Mouse (Mus musculus): ENCODE results near the gene Cyb5r2.

Cyb5r2 gene

DNA sequence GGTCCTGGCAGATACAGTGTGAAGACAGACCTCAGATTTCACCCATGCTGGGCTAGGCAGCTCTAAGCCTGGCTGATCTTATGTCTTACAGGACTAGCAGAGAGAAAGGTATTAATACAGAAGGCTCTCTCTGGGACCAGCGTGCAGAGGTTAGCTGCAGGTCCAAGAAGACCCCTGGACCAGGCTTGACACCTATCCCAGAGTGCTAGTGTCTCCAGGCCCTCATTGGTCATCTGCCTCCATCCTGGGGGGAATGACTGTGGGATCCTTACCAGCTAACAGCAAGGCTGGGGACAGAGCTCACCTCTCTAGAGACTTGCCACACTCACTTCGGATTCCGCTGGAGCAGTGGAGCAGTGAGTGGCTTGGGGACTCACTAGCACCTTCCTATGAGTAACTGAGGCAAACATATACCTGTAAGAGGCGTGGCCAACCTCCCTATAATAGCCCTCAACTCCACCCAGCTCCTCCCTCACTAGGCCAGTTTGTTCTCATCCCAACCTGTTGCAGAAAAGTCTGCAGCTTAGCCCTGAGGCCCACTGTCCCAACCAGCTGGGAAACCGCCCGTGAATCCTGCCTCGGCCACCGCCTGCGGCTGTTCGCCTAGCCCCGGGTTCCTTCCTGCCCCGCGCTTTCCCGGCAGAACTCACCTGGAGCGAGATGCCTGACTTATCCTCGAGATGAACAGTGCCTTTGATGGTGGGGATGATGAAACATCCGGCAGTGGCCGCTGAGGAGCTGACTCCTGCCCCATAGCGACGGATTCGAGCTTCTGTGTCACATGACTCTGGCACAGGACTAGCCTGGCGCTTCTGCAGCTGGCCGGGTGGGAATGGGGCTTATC lies at the start of gene Cyb5r2:
TSS of gene Cyb5r2 (minus strand) at position 725 of the 844 bp plus-strand sequence.
- peak; percentile 17 for DNase-seq (ENCODE audit: low spot score)

DNA sequence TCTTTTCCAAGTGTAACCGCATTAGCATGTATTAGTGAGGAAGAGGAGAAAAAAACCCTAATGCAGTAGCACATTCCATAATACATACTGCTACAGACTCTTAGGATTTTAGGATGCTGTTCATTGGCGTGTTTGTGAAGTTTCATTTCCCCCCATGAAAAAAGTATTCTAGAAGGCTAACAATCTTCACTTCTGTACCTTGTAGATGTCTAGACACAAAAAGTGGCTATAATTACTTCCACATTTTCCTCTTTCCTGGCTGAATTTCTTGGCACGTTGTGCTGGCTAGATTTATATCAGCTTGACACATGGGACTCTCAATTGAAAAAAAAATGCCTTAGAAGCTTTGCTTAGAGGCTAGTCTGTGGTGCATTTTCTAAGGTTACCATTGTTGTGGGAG lies 44.3 kb upstream of the Cyb5r2 start:
- no peak for DNase-seq (ENCODE audit: low spot score)

DNA sequence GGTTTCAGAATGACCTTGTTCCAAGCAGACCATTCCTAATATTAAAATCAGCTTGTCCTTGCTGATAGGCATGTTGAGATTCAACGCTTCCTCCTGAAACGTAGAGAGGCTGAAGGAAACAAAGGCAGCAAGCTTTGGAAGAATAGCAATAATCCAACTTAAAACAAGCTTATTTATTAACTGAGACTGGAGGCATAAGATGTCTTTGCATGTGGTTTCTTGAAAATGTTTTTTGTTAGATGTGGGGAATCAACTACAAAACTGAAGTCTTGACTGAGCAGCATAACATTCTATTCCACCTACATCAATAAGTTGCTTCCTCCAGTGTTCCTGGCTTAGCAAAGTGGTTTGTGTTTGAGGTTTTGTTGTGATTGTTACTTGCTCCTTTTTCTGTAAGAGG lies 43.3 kb upstream of the Cyb5r2 start, which contains the start of gene Ovch2:
TSS of gene Ovch2 (minus strand) at position 101 of the 400 bp plus-strand sequence.
- no peak for DNase-seq (ENCODE audit: low spot score)

DNA sequence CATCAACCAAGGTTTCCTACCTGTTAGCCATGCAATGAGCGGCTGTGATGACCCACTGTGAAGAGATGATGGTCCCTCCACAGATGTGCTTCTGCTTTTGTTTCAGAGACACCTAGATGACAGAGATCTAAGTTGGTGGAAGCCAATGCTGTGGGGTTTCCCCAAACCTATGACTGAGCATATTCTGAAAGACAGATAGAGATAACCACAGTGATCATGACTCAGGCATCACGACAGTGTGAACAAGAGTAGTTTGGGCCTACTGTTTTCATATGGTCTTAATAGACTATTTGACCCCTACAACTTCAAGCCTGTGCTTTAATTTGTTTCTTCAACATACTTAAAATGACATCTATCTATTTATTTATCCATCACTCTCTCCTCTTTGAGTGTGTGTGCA lies 38.7 kb upstream of the Cyb5r2 start:
- DNase-seq (ENCODE audit: low spot score) = no peak

DNA sequence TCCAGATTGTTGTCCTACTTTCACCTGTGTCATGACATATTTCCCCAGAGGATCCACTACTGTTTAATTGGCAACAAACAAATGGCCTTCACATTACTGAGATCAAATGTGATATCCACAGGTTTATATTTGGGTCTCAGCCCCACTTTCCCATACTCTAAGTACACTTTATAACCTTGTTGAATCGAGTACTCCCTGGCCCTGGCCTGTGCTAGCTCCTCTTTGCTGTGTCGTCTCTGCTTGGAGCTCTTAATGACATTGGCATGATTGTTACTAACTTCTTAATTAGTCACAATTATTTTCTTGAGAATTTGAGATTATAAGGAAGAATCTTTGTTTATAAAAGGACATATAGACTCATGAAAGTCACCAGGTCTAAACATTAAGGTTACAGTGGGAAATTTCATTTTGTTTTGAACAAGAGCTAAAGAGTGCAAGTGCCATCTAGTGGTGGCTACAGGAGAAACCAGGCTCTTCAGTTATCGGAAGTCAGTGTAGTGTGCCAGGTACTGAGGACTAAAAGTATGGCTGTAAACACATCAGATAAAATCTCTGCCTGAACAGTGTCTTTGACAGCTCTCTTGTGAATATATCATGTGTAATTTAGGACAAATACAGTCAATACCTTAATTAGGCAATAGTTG lies 30.3 kb upstream of the Cyb5r2 start:
- no peak for DNase-seq (ENCODE audit: low spot score)

DNA sequence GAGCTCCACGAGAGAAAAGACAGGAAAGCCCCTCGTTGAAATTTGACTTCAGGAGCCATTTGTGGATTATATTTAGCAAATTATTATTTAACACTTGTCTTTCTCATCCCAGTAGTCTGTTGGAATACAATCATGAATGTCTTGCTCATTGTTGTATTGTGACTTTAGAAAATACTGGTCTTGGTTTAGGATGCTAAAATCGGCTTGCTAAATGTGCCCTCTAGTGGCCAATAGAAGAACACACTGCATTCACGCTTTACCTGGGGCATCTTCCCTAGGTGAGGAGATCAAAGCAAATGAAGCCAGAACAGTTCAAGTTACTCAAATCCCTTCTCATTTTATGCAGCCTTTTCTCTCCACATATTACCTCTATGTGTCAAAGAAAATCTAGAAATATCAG lies 21.8 kb upstream of the Cyb5r2 start:
- DNase-seq (ENCODE audit: low spot score) = no peak

DNA sequence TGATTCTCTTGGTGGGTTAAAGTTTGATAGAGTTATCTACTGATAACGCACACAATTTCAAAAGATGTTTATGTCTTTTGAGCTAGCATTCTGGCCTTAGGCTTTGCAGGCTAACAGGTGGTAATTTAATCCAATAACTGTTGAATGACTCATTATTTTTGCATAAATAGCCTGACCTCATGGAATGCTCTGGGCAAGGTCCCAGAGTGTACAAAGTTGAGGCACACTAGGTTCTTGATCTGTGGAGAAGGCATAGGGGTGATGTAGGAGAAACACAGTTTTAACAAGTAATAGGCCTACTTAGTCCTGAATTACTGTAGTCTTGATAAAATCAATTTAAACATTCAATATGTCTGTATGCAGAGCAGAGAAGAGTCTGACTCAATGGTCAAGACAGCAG lies 20.4 kb upstream of the Cyb5r2 start:
- no peak for DNase-seq (ENCODE audit: low spot score)

DNA sequence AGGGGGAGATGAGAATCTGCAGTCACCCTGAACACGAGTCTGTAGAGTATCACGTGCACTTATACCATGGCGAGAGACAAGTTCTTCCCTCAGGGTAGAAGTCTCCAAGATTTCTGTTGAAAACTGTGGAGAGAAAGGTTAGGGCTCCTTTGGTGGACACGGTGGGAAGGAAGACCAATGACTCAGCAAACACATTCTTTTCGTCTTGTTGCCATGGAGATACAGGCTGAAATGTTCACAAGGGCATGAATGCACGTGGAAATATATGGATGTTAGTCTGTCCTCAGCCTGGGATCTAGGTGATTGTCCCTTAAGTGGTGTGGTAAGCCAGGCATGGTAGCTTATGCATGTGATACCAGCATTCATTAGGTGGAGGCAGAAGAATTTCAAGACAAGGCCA lies 13.0 kb upstream of the Cyb5r2 start:
- DNase-seq (ENCODE audit: low spot score) = no peak

DNA sequence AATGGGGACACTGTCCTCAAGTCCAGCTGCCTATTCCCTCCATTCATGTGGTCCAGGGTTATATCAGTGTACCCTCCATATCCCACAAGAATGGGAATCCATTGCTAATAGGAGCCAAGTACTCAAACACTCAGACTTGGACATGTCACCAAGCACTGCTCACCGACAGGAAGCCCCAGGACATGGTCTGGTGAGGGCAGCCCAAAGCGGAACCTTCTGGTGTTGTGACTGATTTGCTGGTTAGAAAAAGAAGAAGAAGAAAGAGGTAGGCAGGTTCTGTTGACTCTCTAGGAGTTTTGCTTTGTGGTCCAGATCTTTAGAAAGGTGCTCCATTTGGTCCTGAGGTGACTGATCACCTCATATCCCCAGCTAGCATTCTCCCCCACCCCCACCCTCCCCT lies 1.1 kb downstream of the Cyb5r2 start:
- DNase-seq (ENCODE audit: low spot score) = no peak

DNA sequence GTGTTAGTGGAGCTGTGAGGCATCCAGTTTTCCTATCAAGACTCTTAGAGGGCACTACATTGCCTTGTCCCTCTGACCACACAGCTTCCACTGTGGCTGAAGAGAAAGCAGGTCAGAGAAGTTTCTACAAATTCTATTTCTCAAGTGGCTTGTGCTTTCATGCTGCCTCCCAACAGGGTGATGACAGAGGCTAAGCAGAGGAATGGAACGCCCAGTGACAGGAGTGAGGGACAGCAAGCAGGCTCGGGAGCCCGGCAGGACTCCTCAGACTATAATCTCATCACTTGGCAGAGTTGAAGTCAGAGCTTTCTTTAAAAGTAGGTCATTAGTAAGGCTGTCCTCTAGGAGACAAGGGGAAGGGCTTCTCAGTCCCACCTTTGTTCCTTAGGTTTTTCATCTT lies 1.9 kb downstream of the Cyb5r2 start:
- no peak for DNase-seq (ENCODE audit: low spot score)

DNA sequence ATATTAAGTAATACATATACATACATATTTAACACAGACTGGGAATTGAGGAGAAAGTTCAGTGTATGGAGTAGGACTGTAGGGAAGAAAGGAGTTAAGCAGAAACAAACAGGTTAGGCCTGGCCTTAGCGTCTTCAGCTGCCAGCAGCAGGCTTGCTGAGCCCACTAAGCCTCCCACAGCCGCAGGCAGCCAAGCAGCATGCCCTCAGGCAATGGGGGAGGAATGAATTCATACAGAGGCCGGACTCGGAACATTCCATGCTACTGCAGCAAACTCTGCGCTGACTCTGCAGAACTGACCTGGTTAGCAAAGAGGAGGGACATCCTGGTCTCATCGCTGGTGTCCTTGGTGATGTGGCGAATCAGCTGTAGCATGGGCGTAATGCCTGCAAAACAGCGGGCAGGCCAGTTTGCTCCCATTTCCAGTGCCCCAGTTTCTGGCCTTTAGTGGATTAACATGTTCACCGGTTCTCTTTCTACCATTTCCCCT lies 5.8 kb downstream of the Cyb5r2 start:
- no peak for DNase-seq (ENCODE audit: low spot score)

DNA sequence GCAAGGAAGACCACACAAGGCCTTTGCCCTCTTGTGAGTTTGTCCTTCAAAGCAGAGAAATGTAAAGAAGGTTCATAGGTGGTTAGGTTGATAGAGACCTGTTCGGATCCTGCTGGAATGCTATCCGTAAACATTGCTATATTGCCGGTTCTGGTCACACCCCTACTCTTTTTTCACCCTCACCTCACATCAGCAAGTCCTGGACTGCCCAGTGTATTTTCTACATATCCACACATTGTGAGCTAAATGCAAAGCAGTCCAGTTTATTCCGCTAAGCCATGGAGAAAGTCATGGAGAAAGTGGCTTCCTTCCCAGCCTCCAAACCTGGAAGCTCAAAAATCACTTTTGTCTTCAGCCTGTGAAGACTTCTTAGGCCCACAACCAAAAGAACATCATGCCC lies 8.1 kb downstream of the Cyb5r2 start:
- DNase-seq (ENCODE audit: low spot score) = no peak

DNA sequence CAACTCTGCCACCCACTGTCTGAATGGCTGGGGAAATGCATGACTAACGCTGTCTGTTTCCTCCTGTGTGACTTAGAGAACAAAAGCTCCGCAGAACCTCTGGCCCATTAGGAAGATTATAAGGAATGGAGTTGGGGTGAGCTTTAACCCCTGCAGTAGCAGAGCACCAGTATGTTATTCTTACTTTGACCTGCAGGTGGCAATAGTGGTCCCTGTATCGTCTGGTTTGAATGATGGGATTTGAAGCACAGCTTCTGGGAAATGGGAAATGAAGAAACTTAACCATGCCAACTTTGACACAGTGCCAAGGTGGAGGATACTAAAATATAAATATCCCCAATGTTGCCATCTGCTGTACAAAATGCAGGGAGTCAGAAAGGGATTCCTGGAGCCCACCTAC lies 8.6 kb downstream of the Cyb5r2 start:
- DNase-seq (ENCODE audit: low spot score) = no peak

DNA sequence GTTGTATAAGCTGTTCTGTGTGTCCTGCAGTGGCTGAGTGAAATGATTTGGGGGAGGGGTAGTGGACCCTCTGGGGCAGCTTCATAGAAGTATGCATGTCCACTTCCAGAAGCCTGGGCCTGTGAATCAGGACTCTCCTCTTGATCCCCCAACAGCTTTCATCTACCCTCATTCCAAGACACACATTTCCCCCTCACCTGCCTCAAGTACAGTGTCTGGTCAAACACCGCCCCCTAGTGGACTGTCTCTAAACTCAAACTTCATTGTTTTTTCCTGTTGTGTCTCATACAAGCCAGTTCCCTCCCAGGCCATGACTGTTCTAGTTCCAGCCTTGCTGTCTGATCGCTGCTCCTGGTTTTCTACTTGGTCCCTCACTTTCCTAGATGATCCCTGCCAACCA lies 9.9 kb downstream of the Cyb5r2 start:
- peak; percentile 23 for DNase-seq (ENCODE audit: low spot score)

DNA sequence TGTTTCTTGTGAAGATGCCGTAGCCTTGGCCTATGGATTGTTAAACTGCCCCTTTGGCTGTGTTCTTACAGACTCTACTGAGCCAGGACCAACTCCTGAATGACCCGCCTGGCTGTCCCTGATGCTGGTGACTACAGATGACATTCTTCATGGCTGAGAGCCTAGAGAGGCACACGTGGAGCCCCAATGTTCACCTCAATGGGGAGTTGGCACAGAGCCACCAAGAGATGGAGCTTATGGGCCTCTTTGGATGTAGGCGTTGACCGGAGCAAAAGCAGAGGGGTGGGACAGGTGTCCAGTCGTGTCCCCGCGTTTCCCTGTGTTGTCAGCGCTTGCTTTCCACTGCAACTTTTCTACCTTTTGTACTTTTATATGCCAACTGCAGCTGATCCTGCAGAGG lies 10.4 kb downstream of the Cyb5r2 start:
- no peak for DNase-seq (ENCODE audit: low spot score)

DNA sequence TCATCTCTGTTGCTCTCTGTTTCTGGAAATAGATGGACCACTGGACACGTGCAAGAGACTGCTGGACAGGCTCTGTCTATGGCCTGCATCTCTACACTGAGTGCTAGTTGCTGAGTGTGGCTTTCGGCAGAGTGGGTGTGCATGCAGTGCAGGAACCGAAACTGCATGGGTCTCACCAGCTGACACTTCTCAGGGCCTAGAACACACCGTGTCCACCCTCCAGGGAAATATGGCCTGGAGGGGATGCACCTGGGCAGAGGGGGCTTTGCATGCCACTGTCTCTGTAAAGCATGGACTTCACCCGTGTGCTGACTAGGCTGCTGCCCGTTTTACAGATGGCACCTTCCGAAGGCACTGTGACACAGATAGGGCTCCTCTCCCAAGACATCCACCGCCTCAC lies 11.8 kb downstream of the Cyb5r2 start:
- no peak for DNase-seq (ENCODE audit: low spot score)

DNA sequence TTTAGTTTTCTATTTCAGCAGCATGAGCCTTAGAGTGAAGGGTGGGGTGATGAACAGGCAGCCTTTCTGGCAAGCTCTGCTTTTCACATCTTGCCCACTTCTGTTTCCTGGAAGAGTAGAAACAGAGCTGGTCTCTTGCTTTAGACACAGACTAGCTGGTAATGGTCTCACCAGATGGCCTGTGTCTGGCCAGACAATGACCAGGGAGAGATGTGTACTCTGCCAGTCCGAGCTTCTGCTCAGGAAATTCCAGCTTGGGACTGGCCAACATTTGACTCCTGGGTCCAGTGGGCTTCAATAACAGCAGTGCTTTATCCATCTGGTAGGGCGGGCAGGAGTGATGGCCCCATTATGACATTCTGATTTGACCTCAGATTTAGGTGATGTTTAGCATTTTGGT lies 12.7 kb downstream of the Cyb5r2 start:
- no peak for DNase-seq (ENCODE audit: low spot score)

DNA sequence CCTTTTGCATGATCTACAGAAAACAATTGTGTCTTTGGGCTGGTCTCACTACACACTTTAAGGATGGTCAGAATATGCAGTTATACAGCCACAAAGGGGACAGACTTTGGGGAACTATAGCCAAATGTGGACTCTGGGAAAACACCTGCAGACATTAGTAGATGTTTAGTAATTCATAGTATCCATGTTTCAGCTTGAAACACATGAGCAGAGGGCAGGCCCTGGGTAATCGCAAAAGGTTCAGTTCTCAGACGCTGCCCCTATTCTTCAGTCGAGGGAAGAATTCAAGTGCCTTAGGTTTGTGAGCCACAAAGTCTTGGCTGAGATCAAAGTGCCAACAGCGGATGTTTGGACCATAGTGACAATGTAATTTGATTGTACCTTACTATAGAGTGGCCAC lies 13.4 kb downstream of the Cyb5r2 start:
- no peak for DNase-seq (ENCODE audit: low spot score)

DNA sequence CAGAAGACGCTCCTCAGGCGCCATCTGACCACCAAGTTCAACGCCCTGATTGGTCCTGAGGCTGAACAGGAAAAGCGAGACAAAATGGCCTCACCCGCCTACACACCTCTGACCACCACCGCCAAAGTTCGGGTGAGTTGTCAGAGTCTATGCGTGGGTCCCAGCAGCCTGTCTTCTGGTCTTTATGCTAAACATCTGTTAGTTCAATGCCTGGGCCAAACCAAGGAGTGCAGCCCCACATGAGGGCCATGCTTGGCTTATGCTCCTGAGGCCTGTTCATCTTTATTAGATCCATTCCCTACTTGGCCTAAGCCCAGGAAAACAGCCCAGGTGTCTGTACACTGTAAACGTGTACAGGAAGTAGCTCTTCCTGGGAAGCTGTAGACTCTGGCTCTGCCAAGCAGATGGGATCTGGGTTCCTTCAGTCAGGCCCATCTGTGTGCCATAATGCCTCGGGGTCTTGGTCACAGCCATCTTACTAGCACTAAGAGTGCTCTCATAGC lies 14.8 kb downstream of the Cyb5r2 start:
- no peak for DNase-seq (ENCODE audit: low spot score)

DNA sequence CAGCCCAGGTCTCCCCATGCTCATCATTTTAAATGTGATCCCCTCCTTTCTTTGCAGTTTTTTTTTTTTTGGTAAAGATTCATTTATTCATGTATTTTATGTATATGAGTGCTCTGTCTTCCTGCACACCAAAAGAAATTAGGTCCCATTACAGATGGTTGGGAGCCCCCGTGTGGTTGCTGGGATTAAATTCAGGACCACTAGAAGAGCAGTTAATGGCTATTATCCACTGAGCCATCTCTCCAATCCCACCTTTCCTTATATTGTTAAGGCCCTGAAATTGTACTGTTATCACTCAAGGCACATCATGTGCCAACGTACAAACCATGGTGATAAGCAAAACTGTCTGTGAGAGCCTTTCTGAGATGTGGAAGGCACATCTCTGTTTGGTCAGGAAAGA lies 19.1 kb downstream of the Cyb5r2 start:
- DNase-seq (ENCODE audit: low spot score) = no peak

DNA sequence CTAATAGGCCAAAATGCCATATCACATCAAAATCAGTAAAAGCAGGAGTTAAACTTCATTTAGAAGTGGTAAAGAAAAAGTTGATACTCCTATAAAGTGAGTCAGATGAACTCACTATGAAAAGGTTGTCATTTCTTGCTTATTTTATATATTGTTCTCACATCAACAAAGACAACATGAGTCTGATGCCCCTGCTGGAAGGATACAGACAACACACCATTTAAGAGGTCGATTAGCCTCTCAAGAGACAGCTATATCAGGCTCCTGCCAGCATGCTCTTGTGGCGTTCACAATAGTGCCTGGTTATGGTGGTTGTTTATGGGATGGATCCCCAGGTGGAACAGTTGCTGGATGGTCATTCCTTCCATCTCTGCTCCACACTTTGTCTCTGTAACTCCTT lies 24.7 kb downstream of the Cyb5r2 start:
- no peak for DNase-seq (ENCODE audit: low spot score)

DNA sequence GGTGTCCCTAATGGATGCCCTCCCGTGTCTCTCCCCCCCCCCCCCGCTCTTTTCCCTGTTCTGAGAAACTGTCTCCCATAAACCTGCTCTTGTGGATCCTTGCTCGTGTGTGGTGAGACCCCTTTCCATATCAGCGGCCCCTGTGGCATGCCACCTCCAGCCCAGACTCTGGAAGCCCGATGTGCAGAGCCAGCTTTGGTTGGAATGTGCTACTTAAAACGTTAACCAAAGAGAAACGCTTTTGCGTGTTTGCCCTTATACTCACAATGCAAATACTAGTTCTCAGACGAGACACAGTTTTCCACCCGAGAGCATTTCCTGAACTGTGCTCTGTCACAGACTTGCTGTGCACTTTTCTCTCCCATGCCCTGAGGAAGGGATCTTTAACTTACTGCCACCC lies 27.2 kb downstream of the Cyb5r2 start:
- no peak for DNase-seq (ENCODE audit: low spot score)

DNA sequence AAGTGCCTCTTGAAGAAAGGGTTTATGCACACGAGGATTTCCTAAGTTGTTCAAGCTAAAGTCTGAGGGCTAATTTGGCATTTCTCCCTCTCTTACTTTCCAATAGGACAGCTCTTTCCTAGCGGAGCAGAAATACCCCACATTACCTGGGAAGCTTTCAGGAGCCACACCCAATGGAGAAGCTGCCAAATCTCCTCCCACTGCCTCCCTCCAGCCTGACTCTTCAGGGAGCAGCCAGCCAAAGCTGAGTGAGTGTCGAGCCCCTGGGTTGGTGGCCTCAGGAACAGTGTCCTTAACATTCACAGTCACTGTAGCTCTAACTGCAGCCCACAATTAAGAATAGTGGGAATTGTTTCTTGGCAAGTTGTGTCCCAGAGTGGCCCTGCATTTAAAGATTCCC lies 30.3 kb downstream of the Cyb5r2 start:
- no peak for DNase-seq (ENCODE audit: low spot score)
